Mouse (Mus musculus) mature B cell (primary cell): ENCODE measurements around the gene Wdr83.
"Not testable (repeated sequence)": the region's sequence is repeated elsewhere in the genome, so short reads cannot be mapped to it uniquely, and the experiment has no call there.

ENCODE experiments used
- in situ Hi-C: fragments of 300-500 bp; cut with MboI; formaldehyde crosslinking; loops from 2 replicates; pipeline ENCODE4 v1.14.3; 2019

Wdr83 gene

DNA sequence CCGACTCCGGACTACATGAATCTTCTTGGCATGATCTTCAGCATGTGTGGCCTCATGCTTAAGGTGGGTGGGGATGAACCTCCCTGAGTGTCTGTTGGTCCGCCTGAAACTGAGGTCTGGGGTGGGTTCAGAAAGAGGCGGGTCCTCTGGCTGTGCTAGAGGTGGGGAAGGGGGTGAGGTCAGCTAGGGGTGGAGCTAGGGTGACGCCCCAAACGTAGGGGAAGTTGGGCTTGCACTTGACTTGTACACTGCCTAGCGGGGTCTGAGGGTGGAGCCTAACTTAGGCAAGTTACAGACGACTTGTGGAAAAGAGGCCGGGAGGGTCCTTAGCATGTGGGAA, at the start of gene Wdr83:
Gene Wdr83 (minus strand): TSS at position 91 of the 340 bp plus-strand sequence.
- in situ Hi-C loops, result loop anchor here (25.0 kb wide), 1 partner anchor 206 kb away; the partner anchor contains the start of genes Orc6 and Vps35

DNA sequence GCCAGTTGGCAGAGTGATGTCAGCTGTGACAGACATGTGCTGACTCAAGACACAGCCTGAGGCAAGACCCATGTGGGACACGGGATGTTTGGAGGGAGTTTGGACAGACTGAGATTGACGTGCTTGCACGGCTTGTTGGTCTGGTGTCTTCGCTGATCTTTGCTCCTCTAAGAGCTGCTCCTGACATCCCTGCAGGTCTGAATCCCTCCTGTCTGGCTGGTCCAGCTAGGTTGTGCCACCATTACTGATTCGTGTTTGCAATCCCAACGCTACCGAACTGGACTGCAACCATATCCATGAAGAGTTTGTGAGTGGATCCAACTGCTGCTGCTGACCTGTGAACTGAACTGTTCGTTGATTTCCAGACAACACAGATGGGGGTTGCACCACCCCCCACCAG, 42.6 kb upstream of the Wdr83 start:
- in situ Hi-C loops, result no loop called here

DNA sequence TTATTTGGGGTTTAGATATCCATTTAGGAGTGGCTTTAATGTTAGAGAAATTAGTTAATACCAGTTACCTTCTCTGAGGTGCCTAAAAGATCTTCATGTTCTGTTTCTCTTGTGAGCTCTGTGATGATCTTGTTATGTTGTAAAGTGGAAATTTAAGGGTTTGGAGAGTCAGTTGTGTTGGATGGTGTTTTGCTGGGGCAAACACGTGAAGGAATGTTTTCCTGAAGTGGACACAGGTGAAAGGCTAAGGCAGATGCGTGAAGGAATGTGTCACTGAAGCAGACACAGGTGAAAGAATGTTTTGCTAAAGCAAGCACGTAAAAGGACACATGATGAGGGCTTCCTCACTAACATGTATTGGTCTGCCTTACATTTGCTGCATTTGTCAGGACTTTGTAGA, 41.9 kb upstream of the Wdr83 start, which contains the start of gene Zfp791:
Gene Zfp791 (minus strand): TSS at position 101 of the 400 bp plus-strand sequence.
- in situ Hi-C loops, result no loop called here

GRCm38 (mm10) chr8:85120251-85120650, 39.1 kb upstream of the Wdr83 start:
- in situ Hi-C loops, result not testable (repeated sequence)

- in situ Hi-C loops, result no loop called here
These were observed 38.2 kb upstream of the Wdr83 start for GRCm38 (mm10) chr8:85119052-85119981.

DNA sequence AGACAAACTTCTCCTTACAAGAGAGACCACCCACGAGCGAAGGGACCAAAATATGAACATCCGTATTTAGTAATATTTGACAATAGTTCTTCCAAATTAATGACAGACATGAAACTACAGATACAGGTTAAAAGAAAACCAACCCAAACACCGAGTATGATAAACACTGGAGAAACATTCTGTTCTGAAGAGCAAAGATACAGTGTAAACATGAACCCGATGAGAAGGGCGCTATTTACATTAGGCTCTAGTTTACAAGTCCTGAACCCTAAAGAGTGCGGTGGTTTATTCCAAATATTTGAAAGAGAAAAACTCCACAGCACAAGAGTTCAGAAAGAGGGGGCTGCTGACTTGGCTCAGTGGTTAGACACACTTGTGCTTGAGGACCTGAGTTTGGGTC, 35.9 kb upstream of the Wdr83 start:
- in situ Hi-C loops, result no loop called here

- in situ Hi-C loops, result no loop called here
These were observed 34.4 kb upstream of the Wdr83 start for GRCm38 (mm10) chr8:85115501-85115900.

DNA sequence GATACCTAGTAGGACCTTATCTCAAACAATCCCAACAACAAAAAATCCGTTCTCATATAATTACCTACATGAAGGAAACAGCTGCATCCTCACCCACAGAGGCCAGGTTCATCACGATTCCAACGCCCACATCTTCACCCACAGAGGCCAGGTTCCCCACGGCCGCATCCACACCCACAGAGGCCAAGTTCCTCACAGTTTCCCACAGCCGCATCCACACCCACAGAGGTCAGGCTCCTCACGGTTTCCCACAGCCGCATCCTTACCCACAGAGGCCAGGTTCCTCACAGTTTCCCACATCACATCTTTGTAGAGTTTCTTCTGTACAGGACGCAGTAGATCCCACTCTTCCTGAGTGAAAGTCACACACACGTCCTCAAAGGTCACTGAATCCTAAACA, 32.1 kb upstream of the Wdr83 start:
- in situ Hi-C loops, result no loop called here

DNA sequence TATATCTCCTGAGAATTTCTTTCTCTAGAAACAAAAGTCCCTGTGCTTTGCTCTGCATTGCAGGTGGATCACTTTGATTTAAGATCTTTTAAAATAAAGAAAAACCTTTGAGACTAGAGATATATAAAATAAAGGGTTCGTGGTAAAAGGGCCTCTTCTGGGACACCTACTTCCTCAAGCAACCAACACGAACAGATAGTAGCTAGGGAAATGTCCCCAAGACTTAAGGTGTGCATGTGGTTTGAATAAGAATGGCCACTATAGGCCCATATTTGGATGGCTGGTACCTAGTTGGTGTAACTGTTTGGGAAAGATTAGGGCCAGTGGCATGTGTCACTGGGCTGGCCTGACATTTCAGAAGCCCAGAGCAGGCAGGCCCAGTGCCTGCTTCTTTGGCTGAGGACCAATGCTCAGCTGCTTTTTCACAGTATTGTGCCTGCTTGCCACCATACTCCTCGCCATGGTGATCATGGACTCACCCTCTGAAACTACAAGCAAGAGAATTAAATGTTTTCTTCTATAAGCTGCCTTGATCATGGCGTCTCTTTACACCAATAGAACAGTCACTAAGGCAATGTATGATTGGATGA, 19.1 kb upstream of the Wdr83 start:
- in situ Hi-C loops, result no loop called here

DNA sequence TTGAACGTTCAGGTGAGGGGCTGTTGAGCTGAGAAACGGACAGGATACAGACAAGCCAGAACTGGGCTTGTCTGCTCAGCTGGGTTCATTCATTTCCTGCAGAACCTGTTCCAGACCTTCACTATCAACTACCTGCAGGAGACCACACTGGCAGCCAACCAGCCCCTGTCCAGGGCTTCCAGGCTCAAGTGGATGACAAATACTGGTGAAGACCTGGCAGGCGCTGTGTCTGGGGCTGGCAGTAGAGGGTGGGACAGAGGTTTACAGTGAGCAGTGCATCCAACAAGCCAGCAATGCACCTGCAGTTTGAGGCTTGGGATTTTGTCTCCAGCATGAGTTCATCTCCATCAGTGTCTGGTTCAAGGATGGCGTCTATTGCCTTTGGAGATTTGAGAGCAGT, 15.7 kb upstream of the Wdr83 start:
- in situ Hi-C loops, result loop anchor here (25.0 kb wide), 1 partner anchor 190 kb away; the partner anchor contains the start of genes Orc6 and Vps35

GRCm38 (mm10) chr8:85096196-85096595, 15.1 kb upstream of the Wdr83 start:
- in situ Hi-C loops, result loop anchor here (25.0 kb wide), 1 partner anchor 191 kb away; the partner anchor contains the start of genes Orc6 and Vps35

DNA sequence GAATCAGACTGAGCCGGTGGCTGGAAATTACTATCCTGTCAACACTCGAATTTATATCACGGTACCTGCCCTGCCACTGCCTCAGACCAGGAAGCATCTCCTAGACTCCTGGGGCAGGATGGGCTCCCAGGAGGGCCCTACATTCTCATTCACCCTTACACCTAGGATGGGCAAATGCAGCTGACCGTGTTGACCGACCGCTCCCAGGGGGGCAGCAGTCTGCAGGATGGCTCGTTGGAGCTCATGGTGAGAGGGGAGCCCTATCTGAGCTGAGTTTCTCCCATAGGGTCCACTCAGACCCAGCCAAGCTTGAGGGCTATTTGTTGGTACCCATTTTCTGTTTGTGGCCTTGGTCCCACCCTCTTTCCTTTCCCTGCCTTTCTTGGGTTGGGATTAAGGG, 14.5 kb upstream of the Wdr83 start:
- in situ Hi-C loops, result loop anchor here (25.0 kb wide), 1 partner anchor 192 kb away; the partner anchor contains the start of genes Orc6 and Vps35

- in situ Hi-C loops, result loop anchor here (25.0 kb wide), 1 partner anchor 192 kb away; the partner anchor contains the start of genes Orc6 and Vps35
These were observed 13.9 kb upstream of the Wdr83 start for GRCm38 (mm10) chr8:85095051-85095450.

- in situ Hi-C loops, result loop anchor here (25.0 kb wide), 1 partner anchor 196 kb away; the partner anchor contains the start of genes Orc6 and Vps35
These were observed 10.5 kb upstream of the Wdr83 start for GRCm38 (mm10) chr8:85091526-85092090.

- in situ Hi-C loops, result loop anchor here (25.0 kb wide), 1 partner anchor 196 kb away; the partner anchor contains the start of genes Orc6 and Vps35
These were observed 9.8 kb upstream of the Wdr83 start for GRCm38 (mm10) chr8:85090856-85091255.

DNA sequence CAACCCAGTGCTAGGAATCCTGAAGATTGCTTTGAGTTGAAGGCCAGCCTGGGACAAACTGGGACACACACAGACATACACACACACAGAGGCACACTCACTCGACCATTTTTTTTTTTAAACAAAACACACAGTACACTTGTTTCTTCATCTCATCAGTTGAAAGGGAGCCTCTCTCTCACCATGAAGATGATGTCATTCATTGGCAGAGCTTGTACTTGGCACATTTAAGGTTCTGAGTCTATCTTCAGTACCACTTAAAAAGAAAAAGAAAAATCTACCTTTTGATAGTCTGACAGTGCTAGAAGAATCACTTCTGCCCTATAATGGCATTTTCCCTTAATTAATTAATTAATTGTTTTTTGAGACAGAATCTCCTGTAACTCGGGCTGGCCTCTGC, 7.7 kb upstream of the Wdr83 start:
- in situ Hi-C loops, result loop anchor here (25.0 kb wide), 1 partner anchor 199 kb away; the partner anchor contains the start of genes Orc6 and Vps35

DNA sequence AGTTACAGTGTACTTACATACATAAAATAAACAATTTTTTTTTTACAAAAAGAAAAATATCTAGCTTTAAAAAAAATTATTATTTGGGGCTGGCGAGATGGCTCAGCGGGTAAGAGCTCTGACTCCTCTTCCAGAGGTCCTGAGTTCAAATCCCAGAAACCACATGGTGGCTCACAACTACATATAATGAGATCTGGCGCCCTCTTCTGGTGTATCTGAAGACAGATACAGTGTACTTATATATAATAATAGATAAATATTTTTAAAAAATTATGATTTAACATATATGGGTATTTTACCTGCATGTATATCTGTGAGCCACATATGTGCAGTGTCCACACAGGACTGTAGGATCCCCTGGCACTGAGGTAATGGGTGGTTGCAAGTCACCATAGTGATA, 5.1 kb upstream of the Wdr83 start:
- in situ Hi-C loops, result loop anchor here (25.0 kb wide), 1 partner anchor 201 kb away; the partner anchor contains the start of genes Orc6 and Vps35

DNA sequence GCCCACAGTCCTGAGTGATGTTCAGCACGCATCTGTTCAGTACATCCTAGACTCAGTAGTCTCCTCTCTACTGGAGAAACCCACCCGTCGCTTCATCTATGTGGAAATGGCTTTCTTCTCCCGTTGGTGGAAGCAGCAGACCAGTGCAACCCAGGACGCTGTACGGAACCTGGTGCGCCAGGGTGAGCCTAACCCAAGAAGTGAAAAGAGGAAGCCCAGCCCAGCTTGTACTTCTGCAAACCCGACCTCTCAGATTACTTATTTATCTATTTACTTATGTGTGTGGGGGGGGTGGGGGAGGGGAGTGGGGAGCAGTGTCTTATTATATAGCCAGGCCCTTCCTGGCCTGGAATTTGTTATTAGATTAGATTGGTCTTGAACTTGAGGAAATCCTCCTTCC, 3.5 kb upstream of the Wdr83 start:
- in situ Hi-C loops, result loop anchor here (25.0 kb wide), 1 partner anchor 203 kb away; the partner anchor contains the start of genes Orc6 and Vps35

DNA sequence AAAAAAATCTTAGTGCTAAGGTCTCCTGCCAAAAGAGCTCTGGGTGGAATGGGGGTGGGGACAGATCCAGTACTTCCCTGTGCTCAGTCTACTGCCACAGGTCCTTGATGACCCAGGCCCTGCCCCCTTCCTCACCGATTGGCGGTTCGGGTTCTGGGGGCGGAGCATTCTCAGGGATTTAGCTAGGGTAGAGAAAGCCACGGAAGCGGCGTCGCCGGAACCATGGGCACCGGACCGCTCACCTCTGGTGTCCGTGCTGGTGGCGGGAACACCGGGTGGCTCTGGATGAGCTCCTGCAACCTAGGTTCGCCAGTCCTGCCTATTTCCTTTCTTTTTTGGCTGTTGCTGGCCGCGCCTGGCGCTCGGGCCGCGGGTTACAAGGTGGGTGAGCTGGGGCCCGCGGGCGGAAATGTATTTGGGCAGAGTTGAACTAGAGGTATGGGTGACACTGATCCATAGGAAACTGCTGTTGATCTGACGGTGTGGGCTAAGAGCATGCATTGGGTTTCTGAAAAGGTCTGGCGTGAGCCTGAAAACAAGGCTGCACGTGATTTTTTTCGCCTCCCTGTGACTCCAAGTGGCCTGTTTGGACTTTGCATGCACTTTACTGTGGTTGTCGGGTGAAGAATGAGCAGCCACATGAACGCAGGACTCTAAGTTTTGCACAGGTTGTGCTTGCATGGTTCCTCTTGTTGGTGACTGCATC, 2.2 kb upstream of the Wdr83 start, which contains the start of gene Man2b1:
Gene Man2b1 (plus strand): TSS at position 163 of the 706 bp plus-strand sequence.
- in situ Hi-C loops, result loop anchor here (25.0 kb wide), 1 partner anchor 204 kb away; the partner anchor contains the start of genes Orc6 and Vps35

- in situ Hi-C loops, result loop anchor here (25.0 kb wide), 1 partner anchor 205 kb away; the partner anchor contains the start of genes Orc6 and Vps35
These were observed 1.1 kb upstream of the Wdr83 start for GRCm38 (mm10) chr8:85082169-85082568.
